In the genomic region with DNA sequence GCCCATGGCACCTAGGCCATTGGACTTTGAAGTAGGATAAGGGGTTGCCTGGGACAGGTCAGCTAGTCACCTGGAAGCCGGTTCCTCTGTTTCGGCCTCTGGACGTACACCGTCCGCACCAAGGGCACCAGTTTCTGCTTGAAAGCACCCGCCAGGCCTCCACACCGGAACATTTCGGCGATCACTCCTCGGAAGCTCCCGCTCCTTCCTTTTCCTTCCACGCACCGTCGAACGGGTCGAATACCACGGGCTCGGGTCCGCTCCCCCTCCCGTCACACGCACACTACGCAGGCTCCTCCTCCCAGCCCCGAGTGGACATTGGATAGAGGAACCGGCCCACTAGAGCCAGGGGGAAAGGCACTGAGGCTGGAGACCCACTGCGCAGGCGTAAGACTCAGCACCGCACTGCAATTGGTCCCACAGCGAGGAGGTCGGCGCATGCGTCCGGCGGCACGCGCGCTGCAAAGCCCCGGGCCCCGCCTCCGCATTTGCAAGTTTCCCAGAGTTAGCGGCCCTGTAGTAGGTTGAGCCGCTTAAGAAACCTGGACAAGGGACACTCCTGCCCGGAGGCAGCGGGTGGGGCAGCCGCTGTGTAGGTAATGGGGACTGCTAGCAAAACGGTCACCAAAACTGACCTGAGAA, we compare ENCODE assay signal across 8 mouse cellular contexts. TPM values are rescaled to one million over a fixed set of nuclear protein-coding genes. Genes with fewer than 3 reads are reported as not detected.
DNase-seq lines count a peak whose midpoint lies in the region; ATAC-seq and TF ChIP-seq lines count a peak whose summit lies in the region.

A gene (minus strand): TSS at position 398 of the 642 bp plus-strand sequence.

- peak; percentile 100 for ATAC-seq in cerebellum, adult (ENCODE audit: insufficient number of reproducible peaks, low FRiP score, low TSS enrichment)
- ATAC-seq in forebrain, embryonic 13.5 days, result peak; percentile 97
- peak; percentile 98 for ATAC-seq in liver, postnatal 0 days
- peak; percentile 97 for ATAC-seq in neural tube, embryonic 14.5 days (ENCODE audit: low read depth)

- H3K27me3 ChIP-seq in ES-Bruce4 (ENCODE audit: control insufficient read depth, insufficient read depth, low read length, poor library complexity, severe bottlenecking), result no peaks in the 10 kb centered on the region
- no peaks in the 10 kb centered on the region for H3K27me3 ChIP-seq in forebrain, embryonic 13.5 days
- peaks cover under 1% of the 10 kb centered on the region; the same call in 1 of the 2 replicates for H3K27me3 ChIP-seq in liver, postnatal 0 days (ENCODE audit: insufficient read depth, low read length)
- no peaks in the 10 kb centered on the region for H3K27me3 ChIP-seq in neural tube, embryonic 14.5 days (ENCODE audit: control insufficient read depth, insufficient read depth, low read length)

- WGBS in forebrain, embryonic 13.5 days, result 23% methylated on average over 44 of the region's 45 CpGs
- WGBS in large intestine, adult 2 months, result 16% methylated on average over 45 of the region's 45 CpGs
- 19% methylated on average over 39 of the region's 45 CpGs for WGBS in liver, postnatal 0 days (ENCODE audit: insufficient replicate concordance)
- 27% methylated on average over 43 of the region's 45 CpGs for WGBS in neural tube, embryonic 14.5 days

- H3K27ac ChIP-seq in ES-Bruce4 (ENCODE audit: insufficient read depth, low read length), result no peak within 1 kb of the TSS
- no peak within 1 kb of the TSS for H3K27ac ChIP-seq in forebrain, embryonic 13.5 days
- peak within 1 kb of the TSS; percentile 79 for H3K27ac ChIP-seq in liver, postnatal 0 days (ENCODE audit: low read depth)
- no peak within 1 kb of the TSS for H3K27ac ChIP-seq in neural tube, embryonic 14.5 days (ENCODE audit: low read depth, low read length)

- no peaks in the 10 kb centered on the region for H3K9me3 ChIP-seq in ES-Bruce4 (replicated peaks; ENCODE audit: control insufficient read depth, insufficient read depth, low read length, poor library complexity, severe bottlenecking)
- no peaks in the 10 kb centered on the region for H3K9me3 ChIP-seq in forebrain, embryonic 13.5 days (replicated peaks)
- H3K9me3 ChIP-seq in liver, postnatal 0 days (ENCODE audit: low read length), result no peaks in the 10 kb centered on the region
- H3K9me3 ChIP-seq in neural tube, embryonic 14.5 days (ENCODE audit: control insufficient read depth, low read length), result no peaks in the 10 kb centered on the region

- peak within 1 kb of the TSS; percentile 88 for H3K4me3 ChIP-seq in ES-Bruce4 (ENCODE audit: low read depth, low read length)
- H3K4me3 ChIP-seq in forebrain, embryonic 13.5 days, result peak within 1 kb of the TSS; percentile 53
- peak within 1 kb of the TSS; percentile 65 for H3K4me3 ChIP-seq in liver, postnatal 0 days (ENCODE audit: low read depth, low read length)
- peak within 1 kb of the TSS; percentile 46 for H3K4me3 ChIP-seq in neural tube, embryonic 14.5 days (ENCODE audit: low read depth, low read length)

- H3K4me1 ChIP-seq in ES-Bruce4 (ENCODE audit: control insufficient read depth, insufficient read depth, low read length), result no peaks in the 10 kb centered on the region
- H3K4me1 ChIP-seq in forebrain, embryonic 13.5 days, result peaks cover 12% of the 10 kb centered on the region
- peaks cover 3% of the 10 kb centered on the region; the same call in 1 of the 2 replicates for H3K4me1 ChIP-seq in liver, postnatal 0 days (ENCODE audit: insufficient read depth)
- H3K4me1 ChIP-seq in neural tube, embryonic 14.5 days (ENCODE audit: control insufficient read depth, insufficient read depth, low read length), result 0 out of 2 replicates have a peak, but pooled peaks cover 6% of the 10 kb centered on the region

- TF ChIP-seq POLR2A in ES-Bruce4 (IDR thresholded peaks at IDR 0.05; ENCODE audit: insufficient read depth, low read length), result peak; percentile 23

- peak within 1 kb of the TSS; percentile 72 for H3K9ac ChIP-seq in ES-Bruce4 (ENCODE audit: low read depth, poor library complexity, severe bottlenecking)
- peak within 1 kb of the TSS; percentile 69 for H3K9ac ChIP-seq in forebrain, embryonic 13.5 days
- H3K9ac ChIP-seq in liver, postnatal 0 days (replicated peaks), result peak within 1 kb of the TSS; percentile 77
- peak within 1 kb of the TSS; percentile 42 for H3K9ac ChIP-seq in neural tube, embryonic 14.5 days (replicated peaks; ENCODE audit: low read depth, low read length)

- peak; percentile 93 to 94 for DNase-seq in heart, postnatal 10 days
- peak; percentile 68 for DNase-seq in large intestine, adult 2 months (ENCODE audit: low read depth, low spot score)
- DNase-seq in liver, postnatal 0 days, result peak; percentile 92
- DNase-seq in testis, postnatal 10 days (ENCODE audit: low spot score), result peak; percentile 92

- no peak for TF ChIP-seq CTCF in ES-Bruce4 (IDR thresholded peaks at IDR 0.05; ENCODE audit: low read depth, low read length)
- no peak for TF ChIP-seq CTCF in liver, postnatal 0 days (IDR thresholded peaks at IDR 0.05; ENCODE audit: low read depth)

- intact Hi-C loops in heart, postnatal 10 days (cut with DNase I), result loop anchor here (10.0 kb wide), 1 partner anchor 228 kb away; no protein-coding TSS in a partner anchor

- no peak for TF ChIP-seq EP300 in ES-Bruce4 (IDR thresholded peaks at IDR 0.05; ENCODE audit: insufficient read depth, low read depth, low read length)
- no peak for TF ChIP-seq EP300 in liver, postnatal 0 days (IDR thresholded peaks at IDR 0.05; ENCODE audit: low read depth)

- H3K4me2 ChIP-seq in forebrain, embryonic 13.5 days, result peak within 1 kb of the TSS; percentile 64
- peak within 1 kb of the TSS; percentile 72 for H3K4me2 ChIP-seq in liver, postnatal 0 days (ENCODE audit: low read depth, low read length)
- peak within 1 kb of the TSS; percentile 54 for H3K4me2 ChIP-seq in neural tube, embryonic 14.5 days (ENCODE audit: low read depth, low read length)

- no peaks in the 10 kb centered on the region; the same call in 1 of the 2 replicates for H3K36me3 ChIP-seq in ES-Bruce4 (ENCODE audit: control insufficient read depth, insufficient read depth, low read length, poor library complexity, severe bottlenecking)
- no peaks in the 10 kb centered on the region for H3K36me3 ChIP-seq in forebrain, embryonic 13.5 days (ENCODE audit: poor library complexity, severe bottlenecking)
- H3K36me3 ChIP-seq in liver, postnatal 0 days (replicated peaks; ENCODE audit: insufficient read depth, low read length), result no peaks in the 10 kb centered on the region
- H3K36me3 ChIP-seq in neural tube, embryonic 14.5 days (ENCODE audit: control insufficient read depth, insufficient read depth, low read length), result no peaks in the 10 kb centered on the region

RNA-seq across cellular contexts. Expression of the gene that starts here (rescaled TPM):
- 45.9 and 47.4 TPM in 2 replicates for polyA plus RNA-seq in ES-Bruce4 (2011; ENCODE audit: insufficient read depth, insufficient read length, low read depth, missing spikeins)
- 57.7 and 59.8 TPM in 2 replicates for polyA plus RNA-seq in forebrain, embryonic 13.5 days (2015; fragmentation: Nextera tagmentation; extraction: Ambion mirVana)
- total RNA-seq in heart, postnatal 10 days (2021), result 10 to 100 TPM; 92.5 to 97.6 TPM
- polyA plus RNA-seq in large intestine, adult 2 months (2012; rRNA removed), result 26.1 and 27.1 TPM in 2 replicates
- polyA plus RNA-seq in liver, postnatal 0 days (2015; fragmentation: Nextera tagmentation; extraction: Ambion mirVana), result 64.0 and 67.7 TPM in 2 replicates
- polyA plus RNA-seq in neural tube, embryonic 14.5 days (2014; fragmentation: Nextera tagmentation; extraction: Ambion mirVana), result 33.5 and 42.2 TPM in 2 replicates
